Mouse (Mus musculus) activated CD4-positive, CD25-positive, alpha-beta regulatory T cell, adult 9 weeks (primary cell): Measurements from ENCODE around the gene Rhox4f. TPM values are rescaled to one million over a fixed set of nuclear protein-coding genes. Genes with fewer than 3 reads are reported as not detected.

Source experiments
- polyA plus RNA-seq: library from polyadenylated mRNA; unstranded; fragments of 100-300 nt; shearing (Covaris generic); gene quantifications from one replicate; pipeline ENCODE4 v1.2.1, GENCODE M21; 2017

Rhox4f gene
- not detected for polyA plus RNA-seq

DNA sequence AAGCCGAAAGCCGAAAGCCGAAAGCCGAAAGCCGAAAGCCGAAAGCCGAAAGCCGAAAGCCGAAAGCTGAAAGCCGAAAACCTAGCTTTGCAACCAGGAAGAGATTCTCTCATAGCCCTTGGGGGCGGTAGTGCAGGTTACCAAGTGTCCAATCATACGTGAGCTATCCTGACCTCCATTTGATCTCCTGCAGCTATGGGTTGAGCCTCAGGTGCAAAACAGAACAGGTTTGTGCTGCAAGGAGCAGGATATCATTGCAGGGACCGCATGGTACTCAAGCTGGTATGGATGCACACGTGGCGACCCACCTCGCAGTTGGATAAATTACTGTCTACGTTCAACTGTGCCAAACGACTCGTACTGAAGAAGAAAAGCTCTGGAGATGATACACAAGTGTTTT lies at the start of gene Rhox4f:
TSS of gene Rhox4f (minus strand) at position 101 of the 400 bp plus-strand sequence.

GRCm38 (mm10) chrX:37651227-37651626 lies 43.7 kb upstream of the Rhox4f start, which contains the start of gene Rhox4g:
Rhox4g (minus strand) TSS chrX:37651327.

GRCm38 (mm10) chrX:37643370-37643769 lies 35.9 kb upstream of the Rhox4f start, which contains the start of gene Rhox2g:
Rhox2g (minus strand) TSS chrX:37643470.

DNA sequence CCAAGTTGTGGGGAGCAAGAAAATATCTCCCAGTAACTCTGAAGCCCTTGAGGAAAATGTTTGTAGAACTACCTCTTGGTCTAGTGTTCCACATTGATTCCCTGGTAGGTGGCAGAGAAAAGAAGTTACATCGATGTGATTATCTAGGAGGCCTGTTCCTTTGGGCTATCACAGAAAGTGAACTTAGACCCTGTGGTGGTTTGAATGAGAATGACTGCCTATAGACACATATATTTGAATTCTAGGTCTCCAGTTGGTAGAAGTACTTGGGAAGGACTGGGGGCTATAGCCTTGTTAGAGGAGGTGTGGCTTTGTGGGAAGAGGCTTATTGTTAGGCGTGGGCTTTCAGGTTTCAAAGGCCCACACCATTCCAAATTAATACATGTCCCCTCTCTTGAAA lies 21.0 kb upstream of the Rhox4f start, which contains the start of gene Rhox3g:
TSS of gene Rhox3g (minus strand) at position 101 of the 400 bp plus-strand sequence.

DNA sequence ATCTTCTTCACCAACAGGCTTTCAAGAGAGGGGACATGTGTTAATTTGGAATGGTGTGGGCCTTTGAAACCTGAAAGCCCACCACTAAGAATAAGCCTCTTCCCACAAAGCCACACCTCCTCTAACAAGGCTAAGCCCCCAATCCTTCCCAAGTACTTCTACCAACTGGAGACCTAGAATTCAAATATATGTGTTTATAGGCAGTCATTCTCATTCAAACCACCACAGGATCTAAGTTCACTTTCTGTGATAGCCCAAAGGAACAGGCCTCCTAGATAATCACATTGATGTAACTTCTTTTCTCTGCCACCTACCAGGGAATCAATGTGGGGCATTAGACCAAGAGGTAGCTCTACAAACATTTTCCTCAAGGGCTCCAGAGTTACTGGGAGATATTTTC lies 26.8 kb downstream of the Rhox4f start, which contains the start of gene Rhox3f:
TSS of gene Rhox3f (plus strand) at position 301 of the 400 bp plus-strand sequence.

GRCm38 (mm10) chrX:37571105-37571504 lies 36.4 kb downstream of the Rhox4f start, which contains the start of gene Rhox2f:
Rhox2f (plus strand) TSS chrX:37571405.

DNA sequence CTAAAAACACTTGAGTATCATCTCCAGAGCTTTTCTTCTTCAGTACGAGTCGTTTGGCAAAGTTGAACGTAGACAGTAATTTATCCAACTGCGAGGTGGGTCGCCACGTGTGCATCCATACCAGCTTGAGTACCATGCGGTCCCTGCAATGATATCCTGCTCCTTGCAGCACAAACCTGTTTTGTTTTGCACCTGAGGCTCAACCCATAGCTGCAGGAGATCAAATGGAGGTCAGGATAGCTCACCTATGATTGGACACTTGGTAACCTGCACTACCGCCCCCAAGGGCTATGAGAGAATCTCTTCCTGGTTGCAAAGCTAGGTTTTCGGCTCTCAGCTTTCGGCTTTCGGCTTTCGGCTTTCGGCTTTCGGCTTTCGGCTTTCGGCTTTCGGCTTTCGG lies 50.4 kb downstream of the Rhox4f start, which contains the start of gene Rhox4e:
TSS of gene Rhox4e (plus strand) at position 301 of the 400 bp plus-strand sequence.

Other genes with a start within 250 kb of the Rhox4f start
- not detected for gene Rhox3a2, start 227.7 kb downstream of the Rhox4f start, polyA plus RNA-seq
- gene Rhox4a2, start 216.9 kb downstream of the Rhox4f start, polyA plus RNA-seq = not detected
- gene Rhox2b, start 195.6 kb downstream of the Rhox4f start, polyA plus RNA-seq = not detected
- gene Rhox4b, start 175.2 kb downstream of the Rhox4f start, polyA plus RNA-seq = not detected
- not detected for gene Rhox2c, start 154.0 kb downstream of the Rhox4f start, polyA plus RNA-seq
- gene Rhox3c, start 149.1 kb downstream of the Rhox4f start, polyA plus RNA-seq = not detected
- not detected for gene Rhox4c, start 127.4 kb downstream of the Rhox4f start, polyA plus RNA-seq
- gene Rhox2d, start 114.3 kb downstream of the Rhox4f start, polyA plus RNA-seq = not detected
- gene Rhox4d, start 93.3 kb downstream of the Rhox4f start, polyA plus RNA-seq = not detected
- not detected for gene Rhox2e, start 77.3 kb downstream of the Rhox4f start, polyA plus RNA-seq
- not detected for gene Rhox3e, start 65.7 kb downstream of the Rhox4f start, polyA plus RNA-seq
- gene Rhox4e, start 50.3 kb downstream of the Rhox4f start, polyA plus RNA-seq = not detected
- not detected for gene Rhox2f, start 36.3 kb downstream of the Rhox4f start, polyA plus RNA-seq
- gene Rhox3f, start 26.7 kb downstream of the Rhox4f start, polyA plus RNA-seq = not detected
- not detected for gene Rhox3g, start 20.9 kb upstream of the Rhox4f start, polyA plus RNA-seq
- not detected for gene Rhox2g, start 35.8 kb upstream of the Rhox4f start, polyA plus RNA-seq
- gene Rhox4g, start 43.6 kb upstream of the Rhox4f start, polyA plus RNA-seq = not detected
- gene Rhox3h, start 61.1 kb upstream of the Rhox4f start, polyA plus RNA-seq = not detected
- gene Rhox2h, start 65.6 kb upstream of the Rhox4f start, polyA plus RNA-seq = not detected
- not detected for gene Rhox5, start 197.1 kb upstream of the Rhox4f start, polyA plus RNA-seq
- not detected for gene Rhox6, start 219.2 kb upstream of the Rhox4f start, polyA plus RNA-seq
- not detected for gene Rhox7a, start 224.0 kb upstream of the Rhox4f start, polyA plus RNA-seq